Mouse (Mus musculus) brown adipose tissue, adult 24 weeks (tissue): ENCODE measurements around the gene Fosb. TPM values are rescaled to one million over a fixed set of nuclear protein-coding genes. Genes with fewer than 3 reads are reported as not detected.

Source experiments
- H3K27ac ChIP-seq: fragments of 200-500 bp; replicated peaks from 2 replicates; pipeline ENCODE4 v1.5.1; 2012; ENCODE audit warnings: low read depth, mild to moderate bottlenecking, low read length
- H3K4me1 ChIP-seq: fragments of 200-500 bp; 2 replicates; pipeline ENCODE4 v1.6.1; 2012; ENCODE audit warnings: low read length, mixed read lengths; ENCODE audit not compliant: control insufficient read depth, insufficient read depth, insufficient read length
- H3K4me3 ChIP-seq: fragments of 200-500 bp; 2 replicates; pipeline ENCODE4 v1.5.1; 2012; ENCODE audit warnings: low read depth, mild to moderate bottlenecking, low read length, moderate library complexity; ENCODE audit not compliant: insufficient read depth
- polyA plus RNA-seq: library from polyadenylated mRNA; stranded (reverse); fragments of >200 nt; gene quantifications from 2 replicates; pipeline ENCODE4 v1.2.4, GENCODE M21; 2012; ENCODE audit not compliant: missing spikeins, insufficient read depth, insufficient read length

Gene Fosb
- polyA plus RNA-seq, 1 experiment = 48.0 TPM

DNA sequence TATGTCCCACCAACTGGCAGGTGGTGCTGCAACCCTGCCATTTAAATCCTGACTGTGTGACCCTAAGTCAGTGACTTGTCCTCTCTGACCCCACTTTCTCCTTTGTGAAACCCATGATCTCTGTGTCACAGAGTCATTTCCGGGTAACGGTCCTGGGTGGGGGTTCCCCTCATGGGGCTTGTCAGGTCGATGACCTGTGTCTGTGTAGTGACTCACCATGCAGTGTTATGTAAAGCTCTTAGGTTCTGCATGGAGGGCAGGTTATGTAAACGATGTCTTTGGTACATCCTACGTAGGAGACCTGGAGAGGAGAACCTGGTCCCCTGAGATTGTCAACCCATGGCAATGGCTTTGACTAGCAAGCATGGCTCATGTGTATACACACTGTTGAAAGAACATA is 11.6 kb upstream of the Fosb start:
- H3K27ac ChIP-seq = no peak overlapping the region
- 0 out of 2 replicates have a peak, but pooled peaks cover 6% of the 10 kb centered on the region for H3K4me1 ChIP-seq
- H3K4me3 ChIP-seq = no peak overlapping the region

- peaks cover 9% of the 10 kb centered on the region; the same call in 1 of the 2 replicates for H3K4me1 ChIP-seq
- H3K27ac ChIP-seq = no peak overlapping the region
- no peak overlapping the region for H3K4me3 ChIP-seq
These were observed 10.8 kb upstream of the Fosb start for GRCm38 (mm10) chr7:19320637-19321036.

GRCm38 (mm10) chr7:19319906-19320305 is 10.1 kb upstream of the Fosb start:
- peak overlapping the region; percentile 55 for H3K4me3 ChIP-seq
- peaks cover 9% of the 10 kb centered on the region; the same call in 1 of the 2 replicates for H3K4me1 ChIP-seq
- H3K27ac ChIP-seq = peak overlapping the region; percentile 17; the same call in 1 of the 2 replicates

DNA sequence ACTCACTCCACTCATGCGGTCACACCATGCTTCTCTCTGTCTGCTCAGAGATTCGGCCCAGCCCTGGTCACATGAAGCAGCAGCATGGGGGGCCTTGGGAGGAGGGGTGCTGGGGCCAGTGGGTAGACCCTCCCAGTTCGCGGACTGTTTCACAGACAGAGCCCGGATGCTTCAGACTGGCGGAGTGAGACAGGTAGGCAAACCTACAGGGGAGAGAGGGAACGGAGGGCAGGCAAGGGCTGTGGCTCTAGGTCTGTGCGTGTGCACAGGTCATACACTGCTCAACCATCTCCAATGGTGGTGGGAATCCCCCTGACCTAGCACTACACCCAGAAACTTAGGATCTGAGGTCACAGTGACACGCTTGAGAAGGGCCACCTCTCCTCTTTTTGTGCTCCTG is 9.6 kb upstream of the Fosb start:
- Histone ChIP-seq H3K27ac (0 out of 2 replicates have a peak overlapping the region, but pooled peaks have one; percentile 17), H3K4me3 (peak overlapping the region; percentile 55), H3K4me1 (peaks cover 9% of the 10 kb centered on the region; the same call in 1 of the 2 replicates)

DNA sequence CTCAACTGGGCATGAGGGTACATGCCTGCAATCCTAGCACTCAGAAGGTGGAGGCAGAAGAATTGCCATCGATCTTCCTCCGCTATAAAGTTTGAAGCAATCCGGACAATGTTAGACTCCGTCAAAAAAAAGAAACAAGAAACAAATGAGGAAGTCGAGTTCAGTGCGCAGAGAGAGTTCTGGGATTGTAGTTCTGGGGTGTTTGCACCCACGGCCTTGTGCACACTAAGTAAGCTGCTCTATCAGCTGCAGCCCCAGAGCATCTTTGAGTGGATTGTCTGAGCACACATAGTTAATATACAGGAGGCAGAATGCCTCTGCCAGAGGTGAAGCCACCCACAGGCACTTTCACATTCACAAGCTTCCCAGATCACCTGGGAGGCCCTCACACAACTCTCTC is 8.8 kb upstream of the Fosb start:
- H3K4me1 ChIP-seq = peaks cover 9% of the 10 kb centered on the region; the same call in 1 of the 2 replicates
- H3K4me3 ChIP-seq = no peak overlapping the region
- H3K27ac ChIP-seq = 0 out of 2 replicates have a peak overlapping the region, but pooled peaks have one; percentile 40

GRCm38 (mm10) chr7:19318201-19318600 is 8.3 kb upstream of the Fosb start:
- Histone ChIP-seq H3K27ac (no peak overlapping the region), H3K4me3 (no peak overlapping the region), H3K4me1 (peaks cover 9% of the 10 kb centered on the region; the same call in 1 of the 2 replicates)

- Histone ChIP-seq H3K27ac (peak overlapping the region; percentile 37), H3K4me1 (peaks cover 9% of the 10 kb centered on the region; the same call in 1 of the 2 replicates)
These were observed 6.8 kb upstream of the Fosb start for GRCm38 (mm10) chr7:19316451-19317161.

DNA sequence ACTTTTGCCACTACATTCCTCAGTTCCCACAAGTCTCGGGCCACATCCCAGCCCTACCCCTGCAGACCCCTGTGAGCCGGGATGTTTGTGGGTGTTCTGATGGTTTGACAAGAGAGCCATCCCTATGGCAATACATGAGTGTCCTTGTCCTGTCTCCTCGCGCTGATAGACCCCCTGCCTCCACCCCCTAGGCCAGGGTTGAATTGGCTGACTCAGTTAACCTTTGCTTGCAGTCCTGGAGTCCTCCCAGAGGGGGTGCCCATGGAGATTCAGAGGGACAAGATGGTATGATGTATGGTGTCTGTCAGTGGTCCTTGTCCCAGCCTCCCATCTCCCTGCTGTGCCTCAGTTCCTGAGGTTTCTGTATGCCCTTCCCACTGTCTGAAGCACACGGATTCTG is 4.2 kb upstream of the Fosb start:
- Histone ChIP-seq H3K4me3 (no peak overlapping the region), H3K27ac (no peak overlapping the region), H3K4me1 (peaks cover 5% of the 10 kb centered on the region; the same call in 1 of the 2 replicates)

More at GRCm38 (mm10) chr7:19316451-19317161, 6.8 kb upstream of the Fosb start:
- H3K4me3 ChIP-seq = no peak overlapping the region

DNA sequence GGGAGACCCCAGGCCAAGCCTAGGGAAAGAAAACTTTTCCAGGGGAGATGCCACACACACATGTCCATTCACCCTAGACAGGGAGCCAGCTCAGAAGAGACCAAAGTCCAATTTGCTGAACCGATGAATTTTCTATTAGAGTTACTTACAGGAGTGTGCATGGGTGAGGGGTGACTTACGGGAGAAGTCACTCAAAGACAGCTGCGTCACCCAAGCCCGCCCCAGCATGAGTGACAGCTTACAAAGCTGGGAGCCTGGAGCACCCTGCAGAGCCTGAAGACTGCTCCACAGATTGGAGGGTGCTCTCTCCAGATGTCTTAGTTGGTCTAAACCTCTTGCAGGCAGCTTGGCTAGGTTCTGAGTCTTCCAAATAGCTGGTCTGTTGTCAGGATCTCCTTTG is 2.1 kb upstream of the Fosb start:
- no peak overlapping the region for H3K4me3 ChIP-seq
- no peak overlapping the region for H3K27ac ChIP-seq
- H3K4me1 ChIP-seq = peaks cover 5% of the 10 kb centered on the region; the same call in 1 of the 2 replicates

DNA sequence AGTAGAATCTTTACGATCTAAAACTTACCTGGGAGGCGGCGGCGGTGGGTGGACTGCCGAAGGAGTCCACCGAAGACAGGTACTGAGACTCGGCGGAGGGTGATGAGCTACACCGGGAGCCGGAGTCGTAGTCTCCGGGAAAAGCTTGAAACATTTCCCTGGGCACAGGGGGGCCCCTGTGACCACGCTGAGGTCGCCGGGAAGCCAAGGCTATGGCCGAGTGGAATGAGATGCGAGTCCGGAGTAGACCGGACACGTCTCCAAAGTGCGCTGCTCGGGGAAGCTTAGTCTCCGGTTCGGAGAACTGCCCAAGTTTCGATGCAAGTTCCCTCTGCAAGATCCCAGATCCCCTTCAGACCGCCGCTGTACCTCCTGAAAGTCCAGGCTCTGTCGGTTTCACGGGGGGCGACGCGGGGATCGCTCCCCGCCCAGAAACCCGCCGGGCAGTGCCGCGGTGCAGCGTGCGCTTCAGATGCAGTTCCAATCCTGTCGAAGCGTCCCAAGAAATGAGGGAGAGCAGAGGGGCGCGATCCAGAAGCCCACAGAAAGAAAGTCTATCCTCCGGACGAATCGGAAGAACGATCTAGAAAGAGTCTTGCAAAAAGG is 470 bp downstream of the Fosb start:
- Histone ChIP-seq H3K4me1 (no peaks in the 10 kb centered on the region), H3K27ac (peak overlapping the region; percentile 46), H3K4me3 (peak overlapping the region; percentile 63)

DNA sequence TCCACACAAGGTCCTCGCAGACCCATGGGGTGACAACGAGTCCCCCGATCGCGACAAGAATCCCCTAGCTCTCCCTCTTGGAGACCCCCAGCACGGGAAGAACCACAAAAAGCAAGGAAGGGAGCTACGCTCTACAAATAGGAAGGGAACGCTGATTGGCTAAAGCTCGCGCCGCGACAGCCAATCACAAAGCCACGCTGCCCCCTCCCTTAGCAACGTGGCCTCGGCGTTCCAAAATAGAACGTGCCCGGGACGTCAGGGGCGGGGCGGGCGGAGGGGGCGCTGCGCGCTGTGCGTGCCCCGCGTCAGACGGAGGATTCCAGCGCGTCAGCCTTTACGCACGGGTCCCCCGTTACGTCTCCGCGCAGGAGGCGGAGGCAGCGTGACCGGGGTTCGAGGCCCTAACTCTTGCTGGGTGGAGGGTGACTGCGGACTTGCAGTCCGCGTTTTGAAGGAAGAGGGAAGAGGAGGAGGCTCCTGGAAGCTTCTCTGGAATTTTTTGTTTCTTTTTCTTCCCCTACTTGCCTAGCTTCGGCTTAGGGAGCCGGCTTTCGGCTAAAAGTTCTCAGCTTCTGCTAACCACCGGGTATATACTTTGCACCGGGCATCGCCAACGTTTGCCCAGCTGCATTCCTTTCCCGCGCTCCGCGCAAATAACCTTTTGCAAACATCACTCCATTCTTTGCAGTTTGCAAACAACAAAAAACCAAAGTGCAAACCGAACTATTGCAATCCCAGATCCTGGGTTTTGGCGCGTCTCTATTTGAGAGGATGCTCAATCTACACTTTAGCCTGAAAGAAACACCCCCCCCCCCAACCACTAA is 1.2 kb downstream of the Fosb start:
- Histone ChIP-seq H3K4me1 (no peaks in the 10 kb centered on the region), H3K4me3 (peak overlapping the region; percentile 74), H3K27ac (peak overlapping the region; percentile 81)

- peak overlapping the region; percentile 81 for H3K27ac ChIP-seq
- H3K4me3 ChIP-seq = peak overlapping the region; percentile 74
- H3K4me1 ChIP-seq = no peaks in the 10 kb centered on the region
These were observed 2.0 kb downstream of the Fosb start for GRCm38 (mm10) chr7:19307739-19308453.

DNA sequence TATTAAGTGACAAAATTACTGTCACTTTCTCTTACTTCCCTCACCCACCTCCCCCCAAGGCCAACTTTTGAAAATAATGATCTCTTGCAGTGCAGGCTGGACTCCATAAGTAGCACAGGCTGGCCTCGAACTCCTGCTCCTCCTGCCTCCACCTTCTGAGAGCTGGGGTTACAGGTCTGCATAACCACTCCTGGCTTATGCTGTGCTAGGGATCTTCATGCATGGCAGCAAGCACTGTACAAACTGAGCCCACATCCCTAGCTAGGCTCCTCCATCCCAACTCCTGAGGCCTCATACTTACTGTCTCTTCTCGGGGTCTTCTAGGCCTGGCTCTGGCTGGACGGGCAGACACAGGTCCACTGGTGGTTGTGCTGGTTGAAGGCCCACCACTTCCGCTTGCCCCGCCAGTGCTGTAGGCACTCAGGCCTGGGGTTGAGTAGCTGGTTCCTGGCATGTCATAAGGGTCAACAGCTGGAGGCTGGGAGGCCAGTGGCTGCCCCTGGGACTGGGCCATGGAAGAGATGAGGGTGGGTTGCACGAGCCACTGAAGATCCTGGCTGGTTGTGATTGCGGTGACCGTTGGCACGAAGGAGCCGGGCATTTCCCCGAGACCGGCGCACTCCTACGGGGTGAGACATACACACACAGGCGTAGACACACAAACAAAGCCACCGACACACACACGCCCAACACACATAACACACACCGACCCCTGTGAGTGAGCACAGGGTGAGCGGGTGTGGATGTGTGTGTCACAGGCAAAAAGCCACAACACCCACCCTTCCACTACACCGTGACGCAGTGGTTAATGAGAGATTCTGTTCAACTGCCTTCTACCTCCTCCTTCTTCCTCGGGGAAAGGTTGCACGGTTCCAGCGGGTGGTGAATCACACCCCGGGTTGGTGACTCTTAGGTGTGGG is 2.8 kb downstream of the Fosb start:
- H3K4me1 ChIP-seq = no peaks in the 10 kb centered on the region
- H3K4me3 ChIP-seq = no peak overlapping the region; the same call in 1 of the 2 replicates
- no peak overlapping the region for H3K27ac ChIP-seq
